In the genomic region with DNA sequence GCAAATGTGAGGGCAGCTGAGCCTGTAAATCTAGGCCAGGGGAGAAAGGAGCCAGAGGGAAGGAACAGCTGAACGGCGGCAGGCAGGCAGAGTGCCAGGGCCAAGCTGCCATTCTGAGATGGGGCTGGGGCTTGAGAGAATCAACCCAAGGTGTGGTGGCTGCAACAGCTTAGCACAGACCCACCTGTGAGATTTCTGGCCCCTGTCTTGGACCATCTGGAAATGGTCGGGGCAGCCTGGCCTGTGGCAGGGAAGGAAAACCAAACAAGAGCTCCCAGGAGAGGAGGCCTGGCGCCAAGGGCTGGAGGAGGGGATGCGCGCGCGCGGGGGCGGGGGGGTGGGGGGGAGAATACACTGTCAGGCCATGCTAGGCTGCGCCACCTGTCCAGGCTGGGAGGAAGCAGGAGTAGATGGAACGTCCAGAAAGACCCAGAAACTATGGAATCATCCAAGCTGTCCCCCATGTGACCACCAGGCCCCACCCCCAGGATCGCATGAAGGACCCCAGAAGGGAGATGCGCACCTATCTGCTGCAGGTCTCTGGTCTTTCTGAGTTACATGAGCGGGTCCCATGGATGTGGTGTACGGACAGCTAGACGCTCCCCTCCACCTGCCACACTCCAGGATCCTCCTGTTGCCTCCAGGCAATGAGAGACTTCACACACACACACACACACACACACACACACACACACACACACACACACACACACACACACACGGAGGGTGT, we compare ENCODE assay signal across 8 mouse cellular contexts. TPM values are rescaled to one million over a fixed set of nuclear protein-coding genes. Genes with fewer than 3 reads are reported as not detected.
DNase-seq lines count a peak whose midpoint lies in the region; ATAC-seq and TF ChIP-seq lines count a peak whose summit lies in the region.

No protein-coding gene starts in this region.

- peaks cover 38% of the 10 kb centered on the region for H3K4me1 ChIP-seq in forebrain, embryonic 13.5 days
- peaks cover 31% of the 10 kb centered on the region for H3K4me1 ChIP-seq in forebrain, embryonic 12.5 days
- peaks cover 26% of the 10 kb centered on the region; the same call in 1 of the 2 replicates for H3K4me1 ChIP-seq in hindbrain, postnatal 0 days (ENCODE audit: insufficient read depth, low read length)
- H3K4me1 ChIP-seq in limb, embryonic 12.5 days (replicated peaks) = peaks cover 59% of the 10 kb centered on the region

- H3K4me2 ChIP-seq in forebrain, embryonic 13.5 days = no peak overlapping the region
- H3K4me2 ChIP-seq in forebrain, embryonic 12.5 days = no peak overlapping the region
- peak overlapping the region; percentile 23; the same call in 1 of the 2 replicates for H3K4me2 ChIP-seq in hindbrain, postnatal 0 days (ENCODE audit: low read depth, low read length)
- peak overlapping the region; percentile 24 for H3K4me2 ChIP-seq in limb, embryonic 12.5 days

- H3K27me3 ChIP-seq in forebrain, embryonic 13.5 days = peaks cover 38% of the 10 kb centered on the region
- H3K27me3 ChIP-seq in forebrain, embryonic 12.5 days = peaks cover 50% of the 10 kb centered on the region
- H3K27me3 ChIP-seq in hindbrain, postnatal 0 days (ENCODE audit: insufficient read depth, low read length) = 0 out of 2 replicates have a peak, but pooled peaks cover 7% of the 10 kb centered on the region
- H3K27me3 ChIP-seq in limb, embryonic 12.5 days = peaks cover 19% of the 10 kb centered on the region

- no peaks in the 10 kb centered on the region for H3K36me3 ChIP-seq in forebrain, embryonic 13.5 days (ENCODE audit: poor library complexity, severe bottlenecking)
- no peaks in the 10 kb centered on the region for H3K36me3 ChIP-seq in forebrain, embryonic 12.5 days (replicated peaks)
- no peaks in the 10 kb centered on the region for H3K36me3 ChIP-seq in hindbrain, postnatal 0 days (ENCODE audit: insufficient read depth, low read length)
- no peaks in the 10 kb centered on the region for H3K36me3 ChIP-seq in limb, embryonic 12.5 days

- no peak overlapping the region for H3K9ac ChIP-seq in forebrain, embryonic 13.5 days
- no peak overlapping the region for H3K9ac ChIP-seq in forebrain, embryonic 12.5 days
- H3K9ac ChIP-seq in hindbrain, postnatal 0 days (replicated peaks; ENCODE audit: low read length) = no peak overlapping the region
- H3K9ac ChIP-seq in limb, embryonic 12.5 days (replicated peaks) = no peak overlapping the region

- H3K27ac ChIP-seq in forebrain, embryonic 13.5 days = no peak overlapping the region
- H3K27ac ChIP-seq in forebrain, embryonic 12.5 days = no peak overlapping the region
- H3K27ac ChIP-seq in hindbrain, postnatal 0 days = peak overlapping the region; percentile 60; the same call in 1 of the 2 replicates
- H3K27ac ChIP-seq in limb, embryonic 12.5 days = peak overlapping the region; percentile 69

- WGBS in forebrain, embryonic 13.5 days = 51% methylated on average over 18 of the region's 18 CpGs
- 59% methylated on average over 18 of the region's 18 CpGs for WGBS in forebrain, embryonic 12.5 days
- 36% methylated on average over 18 of the region's 18 CpGs for WGBS in hindbrain, postnatal 0 days
- WGBS in limb, embryonic 12.5 days = 37% methylated on average over 18 of the region's 18 CpGs

- H3K4me3 ChIP-seq in forebrain, embryonic 13.5 days = no peak overlapping the region
- H3K4me3 ChIP-seq in forebrain, embryonic 12.5 days (replicated peaks) = no peak overlapping the region
- no peak overlapping the region for H3K4me3 ChIP-seq in hindbrain, postnatal 0 days (ENCODE audit: low read length)
- no peak overlapping the region for H3K4me3 ChIP-seq in limb, embryonic 12.5 days (replicated peaks)

- H3K9me3 ChIP-seq in forebrain, embryonic 13.5 days (replicated peaks) = no peaks in the 10 kb centered on the region
- H3K9me3 ChIP-seq in forebrain, embryonic 12.5 days = no peaks in the 10 kb centered on the region
- H3K9me3 ChIP-seq in hindbrain, postnatal 0 days (ENCODE audit: low read length) = no peaks in the 10 kb centered on the region
- H3K9me3 ChIP-seq in limb, embryonic 12.5 days = no peaks in the 10 kb centered on the region

- peak; percentile 51 for DNase-seq in right cerebral cortex, adult 18-20 months
- DNase-seq in right cerebral cortex, postnatal 25 days = no peak
- peak; percentile 83 for DNase-seq in hindbrain, postnatal 0 days (ENCODE audit: low spot score)
- DNase-seq in adrenal gland, postnatal 4 days (ENCODE audit: low spot score in 2 of 2) = no peak
- no peak for DNase-seq in embryo, embryonic 9.5 days (ENCODE audit: extremely low spot score)

- TF ChIP-seq CTCF in hindbrain, postnatal 0 days (IDR thresholded peaks at IDR 0.05; ENCODE audit: low read depth) = no peak

- ATAC-seq in forebrain, embryonic 13.5 days = peak; percentile 16; the same call in 1 of the 2 replicates
- no peak for ATAC-seq in forebrain, embryonic 12.5 days (ENCODE audit: low FRiP score)
- ATAC-seq in hindbrain, postnatal 0 days = peak; percentile 70
- ATAC-seq in limb, embryonic 12.5 days (ENCODE audit: insufficient number of reproducible peaks, insufficient read depth, low FRiP score, low TSS enrichment, low read depth) = no peak

RNA-seq across cellular contexts. Expression of gene Tmem51, which starts 3.0 kb away (rescaled TPM):
- 3.4 and 4.5 TPM in 2 replicates for polyA plus RNA-seq in forebrain, embryonic 13.5 days (2015; fragmentation: Nextera tagmentation; extraction: Ambion mirVana)
- 4.8 and 6.0 TPM in 2 replicates for polyA plus RNA-seq in forebrain, embryonic 12.5 days (2016; fragmentation: Nextera tagmentation; extraction: Ambion mirVana)
- total RNA-seq in hindbrain, postnatal 0 days (2014; rRNA removed) = 7.5 and 7.6 TPM in 2 replicates
- polyA plus RNA-seq in hindbrain, postnatal 0 days (2015; fragmentation: Nextera tagmentation; extraction: Ambion mirVana) = 7.8 and 8.6 TPM in 2 replicates
- polyA plus RNA-seq in limb, embryonic 12.5 days (2016; fragmentation: Nextera tagmentation; extraction: Ambion mirVana) = 16.9 and 17.1 TPM in 2 replicates
- total RNA-seq in adrenal gland, postnatal 4 days (2021) = 10 to 100 TPM in 1 of 2 experiments, 1 to 10 TPM in 1; 7.8 to 11.3 TPM

Comparison
In these comparisons a context has a peak if more than half of its experiments do, and no peak if none do; other contexts are left out.
1. ATAC-seq: peak in forebrain, embryonic 13.5 days (single experiment) and hindbrain, postnatal 0 days (single experiment); none in forebrain, embryonic 12.5 days (single experiment) and limb, embryonic 12.5 days (single experiment).
2. DNase-seq: peak in right cerebral cortex, adult 18-20 months (single experiment) and hindbrain, postnatal 0 days (single experiment); none in right cerebral cortex, postnatal 25 days (single experiment), adrenal gland, postnatal 4 days (0 of 2) and embryo, embryonic 9.5 days (single experiment).
3. H3K27ac ChIP-seq: peak in hindbrain, postnatal 0 days (single experiment) and limb, embryonic 12.5 days (single experiment); none in forebrain, embryonic 13.5 days (single experiment) and forebrain, embryonic 12.5 days (single experiment).
4. H3K4me2 ChIP-seq: peak in hindbrain, postnatal 0 days (single experiment) and limb, embryonic 12.5 days (single experiment); none in forebrain, embryonic 13.5 days (single experiment) and forebrain, embryonic 12.5 days (single experiment).